Mouse (Mus musculus) intestine, embryonic 14.5 days (tissue): ENCODE results near the gene Tstd1. TPM values are rescaled to one million over a fixed set of nuclear protein-coding genes. Genes with fewer than 3 reads are reported as not detected.
A peak's percentile ranks its signal among the peaks of the same experiment; 100 is the strongest.

ENCODE experiments used
- ATAC-seq: fragments of 200-750 bp; cut with Nextera tagmentation; replicated peaks from 2 replicates; pipeline ENCODE4 v1.8.0; 2017; ENCODE audit warnings: low read depth, moderate number of reproducible peaks, moderate TSS enrichment, moderate library complexity; ENCODE audit not compliant: low FRiP score, low TSS enrichment
- DNase-seq: peaks from one replicate; pipeline ENCODE4 v3.0.0-alpha.2; 2018; ENCODE audit warnings: low spot score
- H3K27ac ChIP-seq: fragments of 300-500 bp; sonication (generic); 2 replicates; pipeline ENCODE4 v1.5.1; 2014; ENCODE audit warnings: low read depth, mild to moderate bottlenecking, control low read depth
- H3K27me3 ChIP-seq: fragments of 300-500 bp; sonication (generic); replicated peaks from 2 replicates; pipeline ENCODE4 v1.6.1; 2014; ENCODE audit warnings: low read length, control low read depth; ENCODE audit not compliant: control insufficient read depth, insufficient read depth
- H3K36me3 ChIP-seq: fragments of 300-500 bp; sonication (generic); 2 replicates; pipeline ENCODE4 v1.6.1; 2014; ENCODE audit warnings: low read length, control low read depth; ENCODE audit not compliant: control insufficient read depth, insufficient read depth
- H3K4me1 ChIP-seq: fragments of 300-500 bp; sonication (generic); replicated peaks from 2 replicates; pipeline ENCODE4 v1.6.1; 2014; ENCODE audit warnings: low read length, control low read depth, mixed read lengths; ENCODE audit not compliant: control insufficient read depth, insufficient read depth
- H3K4me2 ChIP-seq: fragments of 300-500 bp; sonication (generic); 2 replicates; pipeline ENCODE4 v1.6.1; 2014; ENCODE audit warnings: low read length
- H3K4me3 ChIP-seq: fragments of 300-500 bp; sonication (generic); 2 replicates; pipeline ENCODE4 v1.5.1; 2014; ENCODE audit warnings: low read depth, low read length, control low read depth, mixed read lengths
- H3K9ac ChIP-seq: fragments of 300-500 bp; sonication (generic); 2 replicates; pipeline ENCODE4 v1.6.1; 2014; ENCODE audit warnings: mild to moderate bottlenecking, low read length
- H3K9me3 ChIP-seq: fragments of 300-500 bp; sonication (generic); 2 replicates; pipeline ENCODE4 v1.6.1; 2016; ENCODE audit warnings: low read length, control low read depth; ENCODE audit not compliant: control insufficient read depth
- WGBS: fragments of 180-500 bp; shearing (Covaris S2); extraction: QIAGEN DNeasy Blood & Tissue Kit; methylation state at CpG from one replicate; pipeline ENCODE4 v1.1.7; 2014; 5-methylcytosine and 5-hydroxymethylcytosine counted together
- polyA plus RNA-seq: library from polyadenylated mRNA; unstranded; fragments of >200 nt; fragmentation: Nextera tagmentation; extraction: Ambion mirVana; gene quantifications from 2 replicates; pipeline ENCODE4 v1.2.1, GENCODE M21; 2014

Gene Tstd1
- polyA plus RNA-seq, 1 experiment from 2014 or later = 2.8 TPM

DNA sequence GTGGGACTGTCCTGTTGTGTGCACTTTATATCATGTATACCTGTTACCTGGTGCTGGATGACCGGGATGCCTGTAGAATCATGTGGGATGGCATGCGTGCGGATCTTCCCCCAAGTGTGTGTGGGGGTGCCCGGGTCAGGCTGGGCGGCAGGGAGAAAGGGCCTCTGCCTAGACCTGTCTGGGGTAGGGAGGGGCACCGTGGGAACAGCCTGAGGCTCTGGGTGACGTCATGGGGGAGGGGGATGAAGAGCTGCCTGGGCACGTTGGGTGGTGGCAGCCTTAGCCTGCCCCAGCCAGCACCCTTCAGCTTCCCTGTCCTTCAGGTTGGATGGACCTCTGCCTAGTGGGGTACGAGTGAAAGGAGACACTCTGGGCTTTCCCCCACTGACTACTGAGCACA, 34.3 kb upstream of the Tstd1 start:
- Histone ChIP-seq H3K4me1 (peaks cover 5% of the 10 kb centered on the region; the same call in 1 of the 2 replicates), H3K9ac (no peak overlapping the region), H3K9me3 (no peaks in the 10 kb centered on the region), H3K27me3 (peaks cover 16% of the 10 kb centered on the region; the same call in 1 of the 2 replicates), H3K27ac (no peak overlapping the region), H3K4me2 (no peak overlapping the region), H3K36me3 (no peaks in the 10 kb centered on the region), H3K4me3 (no peak overlapping the region)
- 58% methylated on average over 9 of the region's 9 CpGs for WGBS
- no peak for DNase-seq
- no peak for ATAC-seq

DNA sequence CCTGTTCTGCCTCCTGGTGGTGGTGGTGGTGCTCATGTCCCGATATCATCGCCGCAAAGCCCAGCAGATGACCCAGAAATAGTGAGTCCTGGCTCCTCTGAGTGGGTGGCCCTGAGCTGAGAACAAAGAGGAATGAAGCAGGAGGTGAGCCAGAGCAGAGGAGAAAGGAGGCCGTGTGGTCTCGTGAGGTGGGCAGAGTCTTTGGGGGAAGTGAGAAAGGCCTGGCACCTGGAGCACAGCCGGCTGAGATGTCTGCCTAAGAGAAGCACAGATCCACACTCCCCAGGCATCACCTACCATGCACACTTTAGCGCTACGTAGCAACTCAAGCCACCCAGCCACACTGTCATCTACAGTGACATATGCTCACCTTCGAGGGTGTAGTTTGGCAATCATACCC, 33.5 kb upstream of the Tstd1 start:
- ATAC-seq = no peak

DNA sequence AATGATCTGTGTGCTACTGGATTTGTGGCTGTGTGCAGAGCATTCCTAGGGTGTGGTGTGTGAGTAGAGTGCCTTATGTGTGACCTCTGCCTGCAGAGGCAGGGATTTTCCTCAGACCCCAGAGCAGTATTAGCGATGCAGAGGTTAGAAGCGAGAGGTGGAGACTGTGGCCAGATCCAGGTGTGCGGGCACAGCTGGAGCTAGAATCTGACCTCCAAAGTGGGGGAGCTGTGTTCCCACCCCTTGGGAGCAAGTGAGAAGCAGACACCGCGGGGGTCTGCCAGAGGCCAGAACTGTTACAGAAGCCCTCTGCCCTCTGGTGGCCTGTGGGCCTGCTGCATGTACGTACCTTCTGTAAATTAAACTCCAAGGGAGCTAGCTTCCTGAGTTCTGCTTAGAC, 31.6 kb upstream of the Tstd1 start:
- WGBS = 23% methylated on average over 6 of the region's 6 CpGs
- ATAC-seq (0 out of 2 replicates have a peak, but pooled peaks have one; percentile 5), DNase-seq (peak; percentile 67)
- Histone ChIP-seq H3K4me1 (no peaks in the 10 kb centered on the region), H3K27me3 (no peaks in the 10 kb centered on the region), H3K4me3 (no peak overlapping the region), H3K36me3 (no peaks in the 10 kb centered on the region), H3K4me2 (no peak overlapping the region), H3K9ac (no peak overlapping the region), H3K9me3 (no peaks in the 10 kb centered on the region), H3K27ac (no peak overlapping the region)

More for the DNA sequence above, 33.5 kb upstream of the Tstd1 start:
- no peak for DNase-seq
- no peak overlapping the region for H3K4me3 ChIP-seq
- 53% methylated on average over 9 of the region's 9 CpGs for WGBS
- no peak overlapping the region for H3K27ac ChIP-seq
- H3K36me3 ChIP-seq = no peaks in the 10 kb centered on the region
- H3K4me2 ChIP-seq = no peak overlapping the region
- H3K9me3 ChIP-seq = no peaks in the 10 kb centered on the region
- H3K4me1 ChIP-seq = peaks cover 2% of the 10 kb centered on the region; the same call in 1 of the 2 replicates
- no peak overlapping the region for H3K9ac ChIP-seq
- H3K27me3 ChIP-seq = peaks cover 8% of the 10 kb centered on the region; the same call in 1 of the 2 replicates

DNA sequence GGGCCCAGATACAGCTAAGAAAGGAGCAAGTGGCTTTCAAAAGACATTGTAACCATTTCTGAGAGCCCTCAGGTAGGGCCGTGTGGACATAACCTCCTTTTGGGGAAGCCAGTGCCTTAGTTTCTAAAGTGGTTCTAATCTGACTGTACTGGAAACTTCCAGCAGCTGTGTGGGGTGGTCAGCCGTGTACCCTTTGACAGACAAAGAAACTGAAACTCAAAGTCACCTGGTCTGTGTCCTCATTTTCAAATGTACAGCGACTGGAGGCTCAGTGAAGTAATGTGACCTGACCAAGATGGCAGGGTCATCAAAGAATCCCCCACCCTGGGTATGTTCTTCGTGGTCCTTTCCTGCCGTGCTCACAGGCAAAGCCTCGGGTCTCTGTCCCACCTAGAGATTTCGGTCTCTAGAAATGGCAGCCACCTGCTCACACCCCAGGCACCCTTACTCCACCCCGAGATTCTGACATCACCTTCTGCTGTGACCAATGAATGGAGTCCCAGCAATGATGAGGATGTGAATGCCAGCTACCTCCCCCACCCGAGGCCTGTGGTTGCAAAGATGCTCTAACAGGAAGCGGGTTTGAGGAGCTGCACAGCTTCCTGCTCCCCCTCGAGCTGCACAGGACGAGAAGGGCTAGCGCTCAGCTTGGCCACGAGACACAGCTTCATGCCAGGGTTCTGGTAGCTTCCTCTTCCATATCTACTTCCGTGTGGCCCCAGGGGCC, 30.1 kb upstream of the Tstd1 start, which contains the start of gene Arhgap30:
Gene Arhgap30 (plus strand): TSS at position 579 of the 727 bp plus-strand sequence.
- no peak within 1 kb of the TSS for H3K27ac ChIP-seq

DNA sequence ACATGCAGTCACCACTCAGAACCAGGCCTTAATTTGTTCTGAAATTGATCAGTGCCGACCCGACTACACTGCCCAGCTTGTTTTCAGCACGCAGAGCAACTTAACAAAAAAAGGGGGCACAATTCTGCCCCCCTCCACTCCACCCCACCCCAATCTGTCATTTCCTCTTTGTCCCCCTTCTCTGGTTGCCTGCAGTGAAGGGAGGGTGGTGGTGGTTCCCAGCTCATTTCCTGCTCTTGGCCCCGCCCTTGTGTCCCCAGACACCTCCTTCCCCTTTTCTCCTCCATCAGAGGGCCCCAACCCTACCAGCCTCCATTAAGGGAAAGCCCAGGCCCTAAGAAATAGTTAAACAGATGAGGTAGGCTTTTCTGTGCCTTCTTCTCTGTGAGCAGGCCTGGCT, 28.6 kb upstream of the Tstd1 start:
- Histone ChIP-seq H3K4me2 (no peak overlapping the region), H3K9me3 (no peaks in the 10 kb centered on the region), H3K4me3 (no peak overlapping the region), H3K27me3 (no peaks in the 10 kb centered on the region), H3K36me3 (no peaks in the 10 kb centered on the region), H3K9ac (no peak overlapping the region), H3K27ac (no peak overlapping the region), H3K4me1 (no peaks in the 10 kb centered on the region)
- WGBS = 72% methylated on average over 4 of the region's 4 CpGs
- DNase-seq = no peak
- no peak for ATAC-seq

More for the DNA sequence above, 30.1 kb upstream of the Tstd1 start, which contains the start of gene Arhgap30:
- Histone ChIP-seq H3K9ac (no peak within 1 kb of the TSS), H3K27me3 (no peaks in the 10 kb centered on the region), H3K4me3 (no peak within 1 kb of the TSS), H3K9me3 (no peaks in the 10 kb centered on the region), H3K36me3 (no peaks in the 10 kb centered on the region), H3K4me2 (no peak within 1 kb of the TSS), H3K4me1 (no peaks in the 10 kb centered on the region)
- WGBS = 78% methylated on average over 15 of the region's 15 CpGs
- DNase-seq (no peak), ATAC-seq (no peak)

DNA sequence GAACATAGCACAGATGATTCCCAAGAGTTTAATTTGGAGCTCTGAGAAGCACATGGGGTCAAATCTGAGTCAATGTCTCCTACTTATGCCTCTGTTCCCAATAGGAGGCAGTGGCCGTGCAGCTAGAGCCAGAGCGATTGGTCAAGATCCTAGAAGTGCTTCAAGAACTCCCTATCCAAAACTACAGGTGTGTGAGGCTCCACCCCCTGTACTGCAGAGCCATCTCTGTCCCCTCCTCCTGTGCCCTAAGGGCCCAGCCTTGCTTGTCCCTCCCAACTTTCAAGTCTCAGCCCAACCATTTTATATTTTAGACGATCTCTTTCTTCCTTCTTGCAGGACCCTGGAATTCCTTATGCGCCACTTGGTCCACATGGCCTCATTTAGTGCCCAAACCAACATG, 16.9 kb upstream of the Tstd1 start:
- no peaks in the 10 kb centered on the region for H3K9me3 ChIP-seq
- H3K4me3 ChIP-seq = no peak overlapping the region
- no peak overlapping the region for H3K4me2 ChIP-seq
- H3K27ac ChIP-seq = no peak overlapping the region
- ATAC-seq (no peak), DNase-seq (no peak)
- H3K4me1 ChIP-seq = no peaks in the 10 kb centered on the region
- H3K36me3 ChIP-seq = no peaks in the 10 kb centered on the region
- no peaks in the 10 kb centered on the region for H3K27me3 ChIP-seq
- 82% methylated on average over 4 of the region's 4 CpGs for WGBS
- no peak overlapping the region for H3K9ac ChIP-seq

DNA sequence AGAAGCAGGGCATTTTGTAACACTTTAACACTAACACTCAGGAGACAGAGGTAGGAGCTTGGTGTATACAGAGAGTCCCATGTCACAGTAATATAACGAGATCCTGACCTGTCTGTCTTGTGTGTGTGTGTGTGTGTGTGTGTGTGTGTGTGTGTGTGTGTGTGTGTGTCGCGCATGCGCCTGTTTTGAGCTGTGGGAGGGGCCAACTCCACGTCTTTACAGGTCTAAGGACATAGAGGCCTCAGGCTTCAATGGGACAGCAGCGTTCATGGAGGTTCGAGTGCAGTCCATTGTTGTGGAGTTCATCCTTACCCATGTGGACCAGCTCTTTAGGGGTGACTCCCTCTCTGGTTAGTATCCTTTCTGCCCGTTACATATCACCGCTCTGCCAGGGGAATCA, 15.7 kb upstream of the Tstd1 start:
- H3K4me2 ChIP-seq = no peak overlapping the region
- WGBS = 81% methylated on average over 9 of the region's 9 CpGs
- no peaks in the 10 kb centered on the region for H3K4me1 ChIP-seq
- H3K9ac ChIP-seq = no peak overlapping the region
- no peaks in the 10 kb centered on the region for H3K36me3 ChIP-seq
- no peak for DNase-seq
- no peaks in the 10 kb centered on the region for H3K27me3 ChIP-seq
- H3K9me3 ChIP-seq = no peaks in the 10 kb centered on the region
- no peak for ATAC-seq
- no peak overlapping the region for H3K4me3 ChIP-seq
- no peak overlapping the region for H3K27ac ChIP-seq

DNA sequence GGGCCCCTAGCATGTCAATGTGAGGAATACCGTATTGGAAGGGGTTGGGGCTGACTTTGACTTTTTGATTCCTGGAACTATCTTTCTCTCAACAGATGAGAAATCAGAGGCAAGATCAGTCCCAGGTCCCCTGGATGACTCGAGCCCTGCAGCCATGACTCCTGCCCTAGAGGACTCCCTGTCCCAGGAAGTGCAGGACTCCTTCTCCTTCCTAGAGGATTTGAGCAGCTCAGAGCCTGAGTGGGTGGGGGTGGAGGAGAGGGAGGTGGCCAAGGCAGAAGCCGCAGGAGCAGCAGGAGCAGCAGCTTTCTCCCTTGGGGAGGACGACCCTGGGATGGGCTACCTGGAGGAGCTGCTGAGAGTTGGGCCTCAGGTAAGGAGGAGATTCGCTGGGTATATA, 11.4 kb upstream of the Tstd1 start:
- Histone ChIP-seq H3K27ac (no peak overlapping the region), H3K27me3 (no peaks in the 10 kb centered on the region), H3K9ac (no peak overlapping the region), H3K4me1 (no peaks in the 10 kb centered on the region), H3K4me2 (no peak overlapping the region), H3K36me3 (no peaks in the 10 kb centered on the region), H3K4me3 (no peak overlapping the region), H3K9me3 (no peaks in the 10 kb centered on the region)
- ATAC-seq (no peak), DNase-seq (no peak)
- 78% methylated on average over 5 of the region's 5 CpGs for WGBS

DNA sequence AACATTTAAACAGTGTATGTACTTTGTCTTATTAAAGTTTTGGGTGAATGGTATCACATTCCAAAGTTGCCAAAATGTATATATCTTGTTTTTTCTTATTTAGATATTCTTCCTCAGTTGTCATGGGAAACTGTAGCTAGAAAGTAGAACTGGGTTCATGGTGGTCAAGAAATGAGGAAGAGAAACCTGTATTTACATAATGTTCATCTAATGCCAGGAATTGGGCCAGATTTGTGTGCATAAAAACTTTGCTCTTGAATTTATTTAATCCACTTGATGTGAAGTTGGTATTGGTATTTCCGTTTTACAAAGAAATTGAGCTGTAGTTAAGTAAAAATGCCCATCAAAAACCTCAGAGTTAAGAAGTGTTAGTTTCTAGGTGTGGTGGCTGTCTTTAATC, 8.4 kb upstream of the Tstd1 start:
- no peak overlapping the region for H3K4me2 ChIP-seq
- H3K27me3 ChIP-seq = no peaks in the 10 kb centered on the region
- 95% methylated on average over 1 of the region's 1 CpGs for WGBS
- no peaks in the 10 kb centered on the region for H3K9me3 ChIP-seq
- no peak overlapping the region for H3K9ac ChIP-seq
- no peak for ATAC-seq
- no peak for DNase-seq
- H3K27ac ChIP-seq = no peak overlapping the region
- peaks cover 10% of the 10 kb centered on the region for H3K4me1 ChIP-seq
- H3K4me3 ChIP-seq = no peak overlapping the region
- H3K36me3 ChIP-seq = peaks cover 11% of the 10 kb centered on the region
